Comparison of ENCODE assay signal across 9 mouse cellular contexts in genomic region chr2:156877726-156878125, GRCm38 (mm10). TPM values are rescaled to one million over a fixed set of nuclear protein-coding genes. Genes with fewer than 3 reads are reported as not detected.
DNase-seq lines count a peak whose midpoint lies in the region; ATAC-seq lines count a peak whose summit lies in the region.
"Had no signal": no experiment of that assay in that cellular context is flagged by ENCODE, and none has a peak within 500 bp of the region (broad histone marks: within the 10 kb centered on the region; RNA-seq: fewer than 3 reads in every experiment).

No protein-coding gene starts in this region.

- H3K27me3 ChIP-seq in megakaryocyte, embryonic 14.5 days (replicated peaks), result no peaks in the 10 kb centered on the region
- H3K27me3 ChIP-seq: hindbrain, embryonic 13.5 days had no signal

- H3K9me3 ChIP-seq in megakaryocyte, embryonic 14.5 days, result no peaks in the 10 kb centered on the region
- H3K9me3 ChIP-seq: hindbrain, embryonic 13.5 days had no signal

- peak; percentile 78 for ATAC-seq in granulocyte monocyte progenitor cell, adult 5-6 weeks (replicated peaks; ENCODE audit: poor library complexity, severe bottlenecking)

- peak; percentile 24 for DNase-seq in kidney, postnatal 14 days
- no peak for DNase-seq in kidney, adult 9 months
- peak; percentile 67 to 80 for DNase-seq in thymus, postnatal 36 days
- no peak for DNase-seq in embryo, embryonic 10 days (ENCODE audit: low spot score)
- DNase-seq in layer of hippocampus, adult 11-12 months (ENCODE audit: low spot score), result no peak
- DNase-seq: layer of hippocampus, postnatal 36 days had no signal

- peaks cover 99% of the 10 kb centered on the region for H3K4me1 ChIP-seq in megakaryocyte, embryonic 14.5 days
- H3K4me1 ChIP-seq: hindbrain, embryonic 13.5 days had no signal

- H3K36me3 ChIP-seq in megakaryocyte, embryonic 14.5 days (replicated peaks; ENCODE audit: low read length), result peaks cover 96% of the 10 kb centered on the region

- H3K4me3 ChIP-seq in megakaryocyte, embryonic 14.5 days (replicated peaks), result peak overlapping the region; percentile 78
- H3K4me3 ChIP-seq: hindbrain, embryonic 13.5 days had no signal

RNA-seq across cellular contexts. Expression of gene Sla2, which starts 9.3 kb away (rescaled TPM):
- not detected in 2 replicates for total RNA-seq in granulocyte monocyte progenitor cell, adult 5-6 weeks (2014; fragmentation: Nextera tagmentation)
- 1.1 and 1.2 TPM in 2 replicates for total RNA-seq in granulocyte monocyte progenitor cell, adult 5-6 weeks (2017)
- 86.1 and 150 TPM in 2 replicates for polyA plus RNA-seq in megakaryocyte, embryonic 14.5 days (2012; ENCODE audit: insufficient read depth, low replicate concordance)

RNA-seq across cellular contexts. Expression of gene Rab5if, which starts 14.8 kb away (rescaled TPM):
- 308 and 310 TPM in 2 replicates for total RNA-seq in granulocyte monocyte progenitor cell, adult 5-6 weeks (2014; fragmentation: Nextera tagmentation)
- 250 and 257 TPM in 2 replicates for total RNA-seq in granulocyte monocyte progenitor cell, adult 5-6 weeks (2017)
- 175 and 255 TPM in 2 replicates for polyA plus RNA-seq in megakaryocyte, embryonic 14.5 days (2012; ENCODE audit: insufficient read depth, low replicate concordance)

RNA-seq across cellular contexts. Expression of gene 4930518I15Rik, which starts 20.0 kb away (rescaled TPM):
- total RNA-seq in granulocyte monocyte progenitor cell, adult 5-6 weeks (2014; fragmentation: Nextera tagmentation), result 0.43 and 1.1 TPM in 2 replicates
- 0.41 and 0.47 TPM in 2 replicates for total RNA-seq in granulocyte monocyte progenitor cell, adult 5-6 weeks (2017)
- 0.13 TPM in 1 of 2 replicates, not detected in the other for polyA plus RNA-seq in megakaryocyte, embryonic 14.5 days (2012; ENCODE audit: insufficient read depth, low replicate concordance)

RNA-seq across cellular contexts. Expression of gene Tgif2, which starts 37.9 kb away (rescaled TPM):
- total RNA-seq in granulocyte monocyte progenitor cell, adult 5-6 weeks (2014; fragmentation: Nextera tagmentation), result 5.3 and 13.0 TPM in 2 replicates
- 11.8 and 13.4 TPM in 2 replicates for total RNA-seq in granulocyte monocyte progenitor cell, adult 5-6 weeks (2017)
- 5.1 and 8.1 TPM in 2 replicates for polyA plus RNA-seq in megakaryocyte, embryonic 14.5 days (2012; ENCODE audit: insufficient read depth, low replicate concordance)

Comparison
In these comparisons a context has a peak if more than half of its experiments do, and no peak if none do; other contexts are left out.
1. DNase-seq: peak in kidney, postnatal 14 days (single experiment) and thymus, postnatal 36 days (2 of 2); none in kidney, adult 9 months (single experiment), embryo, embryonic 10 days (single experiment) and layer of hippocampus, adult 11-12 months (single experiment).